Mouse (Mus musculus) forebrain, embryonic 12.5 days (tissue): Measurements from ENCODE around the gene Ncln. TPM values are rescaled to one million over a fixed set of nuclear protein-coding genes. Genes with fewer than 3 reads are reported as not detected.

Source experiments
- ATAC-seq: fragments of 200-750 bp; cut with Nextera tagmentation; 2 replicates; pipeline ENCODE4 v1.8.0; 2017; ENCODE audit warnings: moderate TSS enrichment; ENCODE audit not compliant: low FRiP score
- H3K27ac ChIP-seq: fragments of 300-500 bp; sonication (generic); 2 replicates; pipeline ENCODE4 v1.5.1; 2016; ENCODE audit warnings: mild to moderate bottlenecking
- H3K27me3 ChIP-seq: fragments of 300-500 bp; sonication (generic); 2 replicates; pipeline ENCODE4 v1.6.1; 2016; ENCODE audit warnings: mild to moderate bottlenecking
- H3K36me3 ChIP-seq: fragments of 300-500 bp; sonication (generic); replicated peaks from 2 replicates; pipeline ENCODE4 v1.6.1; 2016; ENCODE audit warnings: mild to moderate bottlenecking
- H3K4me1 ChIP-seq: fragments of 300-500 bp; sonication (generic); 2 replicates; pipeline ENCODE4 v1.6.1; 2016
- H3K4me2 ChIP-seq: fragments of 300-500 bp; sonication (generic); 2 replicates; pipeline ENCODE4 v1.6.1; 2016; ENCODE audit warnings: mild to moderate bottlenecking, moderate library complexity
- H3K4me3 ChIP-seq: fragments of 300-500 bp; sonication (generic); replicated peaks from 2 replicates; pipeline ENCODE4 v1.5.1; 2016; ENCODE audit warnings: mild to moderate bottlenecking
- H3K9ac ChIP-seq: fragments of 300-500 bp; sonication (generic); 2 replicates; pipeline ENCODE4 v1.6.1; 2016; ENCODE audit warnings: mild to moderate bottlenecking
- H3K9me3 ChIP-seq: fragments of 300-500 bp; sonication (generic); 2 replicates; pipeline ENCODE4 v1.6.1; 2016
- WGBS: fragments of 180-500 bp; shearing (Covaris S2); methylation state at CpG from one replicate; pipeline ENCODE4 v1.1.7; 2016; 5-methylcytosine and 5-hydroxymethylcytosine counted together
- polyA plus RNA-seq: library from polyadenylated mRNA; unstranded; fragments of >200 nt; fragmentation: Nextera tagmentation; extraction: Ambion mirVana; gene quantifications from 2 replicates; pipeline ENCODE4 v1.2.1, GENCODE M21; 2016

The Ncln gene
- polyA plus RNA-seq, 1 experiment from 2014 or later = 66.6 TPM

GRCm38 (mm10) chr10:81484441-81485059 is 11.6 kb downstream of the Ncln start:
- Histone ChIP-seq H3K4me2 (no peak overlapping the region), H3K9ac (no peak overlapping the region), H3K27me3 (peaks cover 25% of the 10 kb centered on the region), H3K27ac (peak overlapping the region; percentile 75), H3K4me1 (peaks cover 38% of the 10 kb centered on the region), H3K9me3 (no peaks in the 10 kb centered on the region), H3K36me3 (peaks cover 36% of the 10 kb centered on the region), H3K4me3 (no peak overlapping the region)
- peak; percentile 19; the same call in 1 of the 2 replicates for ATAC-seq
- WGBS = 62% methylated on average over 6 of the region's 6 CpGs

- Histone ChIP-seq H3K4me2 (no peak overlapping the region), H3K9ac (no peak overlapping the region), H3K4me1 (peaks cover 38% of the 10 kb centered on the region), H3K27me3 (peaks cover 25% of the 10 kb centered on the region), H3K36me3 (peaks cover 31% of the 10 kb centered on the region), H3K27ac (peak overlapping the region; percentile 75), H3K9me3 (no peaks in the 10 kb centered on the region), H3K4me3 (no peak overlapping the region)
- WGBS = 18% methylated on average over 9 of the region's 9 CpGs
- ATAC-seq = no peak
Observed at GRCm38 (mm10) chr10:81483983-81484382, 12.2 kb downstream of the Ncln start.

GRCm38 (mm10) chr10:81482533-81482889 is 13.7 kb downstream of the Ncln start, which contains the start of gene Celf5:
Gene Celf5, minus strand, starts transcription at chr10:81482709.
- peaks cover 42% of the 10 kb centered on the region for H3K4me1 ChIP-seq
- peak within 1 kb of the TSS; percentile 70 for H3K27ac ChIP-seq
- ATAC-seq = peak; percentile 65

GRCm38 (mm10) chr10:81481605-81482532 is 14.3 kb downstream of the Ncln start:
- peak overlapping the region; percentile 70 for H3K27ac ChIP-seq
- peaks cover 44% of the 10 kb centered on the region for H3K27me3 ChIP-seq
- peak overlapping the region; percentile 79 for H3K9ac ChIP-seq
- H3K4me2 ChIP-seq = peak overlapping the region; percentile 65
- no peaks in the 10 kb centered on the region for H3K9me3 ChIP-seq
- peaks cover 49% of the 10 kb centered on the region for H3K4me1 ChIP-seq
- WGBS = 2% methylated on average over 32 of the region's 35 CpGs
- peak overlapping the region; percentile 62 for H3K4me3 ChIP-seq
- H3K36me3 ChIP-seq = peaks cover 10% of the 10 kb centered on the region
- ATAC-seq = peak; percentile 12

More at GRCm38 (mm10) chr10:81482533-81482889, 13.7 kb downstream of the Ncln start, which contains the start of gene Celf5:
- H3K4me2 ChIP-seq = peak within 1 kb of the TSS; percentile 65
- H3K9me3 ChIP-seq = no peaks in the 10 kb centered on the region
- 0% methylated on average over 36 of the region's 36 CpGs for WGBS
- peak within 1 kb of the TSS; percentile 62 for H3K4me3 ChIP-seq
- peaks cover 16% of the 10 kb centered on the region for H3K36me3 ChIP-seq
- H3K9ac ChIP-seq = peak within 1 kb of the TSS; percentile 79
- peaks cover 38% of the 10 kb centered on the region for H3K27me3 ChIP-seq

GRCm38 (mm10) chr10:81474461-81474860 is 21.7 kb downstream of the Ncln start:
- WGBS = 88% methylated on average over 10 of the region's 10 CpGs
- H3K27ac ChIP-seq = 0 out of 2 replicates have a peak overlapping the region, but pooled peaks have one; percentile 90
- peak overlapping the region; percentile 6; the same call in 1 of the 2 replicates for H3K4me2 ChIP-seq
- H3K9ac ChIP-seq = no peak overlapping the region
- H3K4me1 ChIP-seq = peaks cover 54% of the 10 kb centered on the region
- ATAC-seq = no peak
- H3K9me3 ChIP-seq = no peaks in the 10 kb centered on the region
- no peak overlapping the region for H3K4me3 ChIP-seq
- peaks cover 46% of the 10 kb centered on the region for H3K27me3 ChIP-seq
- 0 out of 2 replicates have a peak, but pooled peaks cover 3% of the 10 kb centered on the region for H3K36me3 ChIP-seq

- under 1% methylated on average over 22 of the region's 22 CpGs for WGBS
- Histone ChIP-seq H3K4me3 (peak overlapping the region; percentile 46), H3K4me2 (peak overlapping the region; percentile 86), H3K9ac (peak overlapping the region; percentile 66), H3K4me1 (peaks cover 54% of the 10 kb centered on the region), H3K9me3 (no peaks in the 10 kb centered on the region), H3K27ac (peak overlapping the region; percentile 90), H3K27me3 (peaks cover 36% of the 10 kb centered on the region), H3K36me3 (peaks cover 7% of the 10 kb centered on the region; the same call in 1 of the 2 replicates)
- ATAC-seq = peak; percentile 85
Observed at GRCm38 (mm10) chr10:81473003-81473451, 23.2 kb downstream of the Ncln start.

- peak overlapping the region; percentile 66 for H3K9ac ChIP-seq
- peak overlapping the region; percentile 86 for H3K4me2 ChIP-seq
- H3K27me3 ChIP-seq = peaks cover 33% of the 10 kb centered on the region
- peaks cover 49% of the 10 kb centered on the region for H3K4me1 ChIP-seq
- peaks cover 13% of the 10 kb centered on the region for H3K36me3 ChIP-seq
- H3K4me3 ChIP-seq = peak overlapping the region; percentile 46
- H3K27ac ChIP-seq = peak overlapping the region; percentile 90
- WGBS = 3% methylated on average over 18 of the region's 18 CpGs
- H3K9me3 ChIP-seq = no peaks in the 10 kb centered on the region
- ATAC-seq = peak; percentile 69
Observed at GRCm38 (mm10) chr10:81472403-81473002, 23.7 kb downstream of the Ncln start.

- no peak overlapping the region for H3K9ac ChIP-seq
- H3K4me2 ChIP-seq = no peak overlapping the region
- H3K36me3 ChIP-seq = peaks cover 25% of the 10 kb centered on the region
- WGBS = 65% methylated on average over 18 of the region's 18 CpGs
- no peaks in the 10 kb centered on the region for H3K9me3 ChIP-seq
- H3K4me1 ChIP-seq = peaks cover 43% of the 10 kb centered on the region
- H3K27me3 ChIP-seq = peaks cover 35% of the 10 kb centered on the region
- no peak overlapping the region for H3K27ac ChIP-seq
- 0 out of 2 replicates have a peak overlapping the region, but pooled peaks have one; percentile 4 for H3K4me3 ChIP-seq
- no peak for ATAC-seq
Observed at GRCm38 (mm10) chr10:81470454-81470853, 25.7 kb downstream of the Ncln start.

- H3K4me1 ChIP-seq = peaks cover 50% of the 10 kb centered on the region
- H3K27me3 ChIP-seq = peaks cover 40% of the 10 kb centered on the region
Observed at GRCm38 (mm10) chr10:81469253-81469652, 26.9 kb downstream of the Ncln start.

GRCm38 (mm10) chr10:81467670-81468235 is 28.4 kb downstream of the Ncln start:
- Histone ChIP-seq H3K9ac (0 out of 2 replicates have a peak overlapping the region, but pooled peaks have one; percentile 1), H3K27me3 (peaks cover 53% of the 10 kb centered on the region)
- 87% methylated on average over 16 of the region's 16 CpGs for WGBS

More at GRCm38 (mm10) chr10:81469253-81469652, 26.9 kb downstream of the Ncln start:
- peaks cover 25% of the 10 kb centered on the region for H3K36me3 ChIP-seq
- H3K9ac ChIP-seq = no peak overlapping the region
- no peaks in the 10 kb centered on the region for H3K9me3 ChIP-seq
- no peak overlapping the region for H3K4me2 ChIP-seq
- no peak overlapping the region for H3K4me3 ChIP-seq
- no peak for ATAC-seq
- H3K27ac ChIP-seq = no peak overlapping the region
- WGBS = 82% methylated on average over 5 of the region's 5 CpGs

GRCm38 (mm10) chr10:81466881-81467280 is 29.3 kb downstream of the Ncln start:
- ATAC-seq = no peak
- H3K36me3 ChIP-seq = peaks cover 25% of the 10 kb centered on the region
- no peak overlapping the region for H3K4me3 ChIP-seq
- peaks cover 61% of the 10 kb centered on the region for H3K27me3 ChIP-seq
- no peaks in the 10 kb centered on the region for H3K9me3 ChIP-seq
- H3K4me1 ChIP-seq = peaks cover 30% of the 10 kb centered on the region
- H3K27ac ChIP-seq = no peak overlapping the region
- H3K9ac ChIP-seq = no peak overlapping the region
- 75% methylated on average over 14 of the region's 14 CpGs for WGBS
- H3K4me2 ChIP-seq = no peak overlapping the region

More at GRCm38 (mm10) chr10:81467670-81468235, 28.4 kb downstream of the Ncln start:
- Histone ChIP-seq H3K4me2 (no peak overlapping the region), H3K9me3 (no peaks in the 10 kb centered on the region), H3K4me1 (peaks cover 39% of the 10 kb centered on the region), H3K4me3 (no peak overlapping the region), H3K36me3 (peaks cover 25% of the 10 kb centered on the region), H3K27ac (no peak overlapping the region)
- no peak for ATAC-seq
